Mouse (Mus musculus): Measurements from ENCODE around the gene Olfr125. TPM values are rescaled to one million over a fixed set of nuclear protein-coding genes. Genes with fewer than 3 reads are reported as not detected.

The Olfr125 gene
- polyA plus RNA-seq (2012): not detected in 2 replicates

- Histone ChIP-seq H3K4me3 (replicated peaks) (no peak within 1 kb of the TSS), H3K9me3 (ENCODE audit: control insufficient read depth, low read length) (no peaks in the 10 kb centered on the region), H3K4me1 (ENCODE audit: control insufficient read depth) (no peaks in the 10 kb centered on the region), H3K36me3 (ENCODE audit: control insufficient read depth) (no peaks in the 10 kb centered on the region), H3K27me3 (ENCODE audit: control insufficient read depth) (no peaks in the 10 kb centered on the region)
- TF ChIP-seq GATA1 (IDR thresholded peaks at IDR 0.05; ENCODE audit: low read length): no peak
- TF ChIP-seq TAL1 (IDR thresholded peaks at IDR 0.05; ENCODE audit: low read length): no peak
Measured at GRCm38 (mm10) chr17:37832649-37833048, at the start of gene Olfr125. TSS of gene Olfr125 (plus strand) at chr17:37832949.

- TF ChIP-seq GATA1 (IDR thresholded peaks at IDR 0.05; ENCODE audit: low read length) (no peak), TAL1 (IDR thresholded peaks at IDR 0.05; ENCODE audit: low read length) (no peak)
- Histone ChIP-seq H3K36me3 (ENCODE audit: control insufficient read depth) (no peaks in the 10 kb centered on the region), H3K27me3 (ENCODE audit: control insufficient read depth) (no peaks in the 10 kb centered on the region), H3K4me1 (ENCODE audit: control insufficient read depth) (no peaks in the 10 kb centered on the region), H3K4me3 (replicated peaks) (no peak within 1 kb of the TSS), H3K9me3 (ENCODE audit: control insufficient read depth, low read length) (peaks cover 5% of the 10 kb centered on the region; the same call in 1 of the 2 replicates)
Measured at GRCm38 (mm10) chr17:37793229-37793628, 39.5 kb upstream of the Olfr125 start, which contains the start of gene Olfr123. TSS of gene Olfr123 (plus strand) at chr17:37793529.

- peaks cover 5% of the 10 kb centered on the region; the same call in 1 of the 2 replicates for H3K9me3 ChIP-seq (ENCODE audit: control insufficient read depth, low read length)
- TF ChIP-seq GATA1 (IDR thresholded peaks at IDR 0.05; ENCODE audit: low read length) (no peak), TAL1 (IDR thresholded peaks at IDR 0.05; ENCODE audit: low read length) (no peak)
- no peaks in the 10 kb centered on the region for H3K4me1 ChIP-seq (ENCODE audit: control insufficient read depth)
- no peaks in the 10 kb centered on the region for H3K36me3 ChIP-seq (ENCODE audit: control insufficient read depth)
- no peaks in the 10 kb centered on the region for H3K27me3 ChIP-seq (ENCODE audit: control insufficient read depth)
- H3K4me3 ChIP-seq (replicated peaks): no peak within 1 kb of the TSS
Measured at GRCm38 (mm10) chr17:37799588-37799987, 33.2 kb upstream of the Olfr125 start, which contains the start of gene Olfr124. TSS of gene Olfr124 (plus strand) at chr17:37799888.

- Histone ChIP-seq H3K4me1 (ENCODE audit: control insufficient read depth) (no peaks in the 10 kb centered on the region), H3K27me3 (ENCODE audit: control insufficient read depth) (no peaks in the 10 kb centered on the region), H3K36me3 (ENCODE audit: control insufficient read depth) (no peaks in the 10 kb centered on the region), H3K4me3 (replicated peaks) (no peak within 1 kb of the TSS), H3K9me3 (ENCODE audit: control insufficient read depth, low read length) (peaks cover 4% of the 10 kb centered on the region)
- TF ChIP-seq GATA1 (IDR thresholded peaks at IDR 0.05; ENCODE audit: low read length) (no peak), TAL1 (IDR thresholded peaks at IDR 0.05; ENCODE audit: low read length) (no peak)
Measured at GRCm38 (mm10) chr17:37847183-37847582, 14.4 kb downstream of the Olfr125 start, which contains the start of gene Olfr126. TSS of gene Olfr126 (plus strand) at chr17:37847483.

- TF ChIP-seq GATA1 (IDR thresholded peaks at IDR 0.05; ENCODE audit: low read length) (no peak), TAL1 (IDR thresholded peaks at IDR 0.05; ENCODE audit: low read length) (no peak)
- Histone ChIP-seq H3K4me3 (replicated peaks) (no peak overlapping the region), H3K9me3 (ENCODE audit: control insufficient read depth, low read length) (peaks cover 13% of the 10 kb centered on the region), H3K4me1 (ENCODE audit: control insufficient read depth) (no peaks in the 10 kb centered on the region), H3K36me3 (ENCODE audit: control insufficient read depth) (no peaks in the 10 kb centered on the region), H3K27me3 (ENCODE audit: control insufficient read depth) (no peaks in the 10 kb centered on the region)
Measured at GRCm38 (mm10) chr17:37863901-37864300, 31.2 kb downstream of the Olfr125 start.

- TF ChIP-seq GATA1 (IDR thresholded peaks at IDR 0.05; ENCODE audit: low read length) (no peak), TAL1 (IDR thresholded peaks at IDR 0.05; ENCODE audit: low read length) (no peak)
- no peaks in the 10 kb centered on the region for H3K36me3 ChIP-seq (ENCODE audit: control insufficient read depth)
- H3K27me3 ChIP-seq (ENCODE audit: control insufficient read depth): no peaks in the 10 kb centered on the region
- no peaks in the 10 kb centered on the region for H3K4me1 ChIP-seq (ENCODE audit: control insufficient read depth)
- peaks cover 2% of the 10 kb centered on the region; the same call in 1 of the 2 replicates for H3K9me3 ChIP-seq (ENCODE audit: control insufficient read depth, low read length)
- no peak overlapping the region for H3K4me3 ChIP-seq (replicated peaks)
Measured at GRCm38 (mm10) chr17:37869676-37870205, 37.0 kb downstream of the Olfr125 start.

GRCm38 (mm10) chr17:37873830-37874229 lies 41.1 kb downstream of the Olfr125 start:
- TF ChIP-seq TAL1 (IDR thresholded peaks at IDR 0.05; ENCODE audit: low read length) (no peak), GATA1 (IDR thresholded peaks at IDR 0.05; ENCODE audit: low read length) (no peak)
- no peaks in the 10 kb centered on the region for H3K27me3 ChIP-seq (ENCODE audit: control insufficient read depth)
- H3K4me1 ChIP-seq (ENCODE audit: control insufficient read depth): no peaks in the 10 kb centered on the region
- no peak overlapping the region for H3K4me3 ChIP-seq (replicated peaks)
- peaks cover 2% of the 10 kb centered on the region; the same call in 1 of the 2 replicates for H3K9me3 ChIP-seq (ENCODE audit: control insufficient read depth, low read length)
- H3K36me3 ChIP-seq (ENCODE audit: control insufficient read depth): no peaks in the 10 kb centered on the region

Other genes starting within 250 kb of the Olfr125 start
- not detected in 2 replicates for gene Olfr114, start 240.2 kb upstream of the Olfr125 start, polyA plus RNA-seq (2012)
- gene Olfr115, start 205.8 kb upstream of the Olfr125 start, polyA plus RNA-seq (2012): not detected in 2 replicates
- gene Olfr116, start 205.8 kb upstream of the Olfr125 start, polyA plus RNA-seq (2012): not detected in 2 replicates
- gene Olfr117, start 169.2 kb upstream of the Olfr125 start, polyA plus RNA-seq (2012): not detected in 2 replicates
- gene Olfr118, start 166.0 kb upstream of the Olfr125 start, polyA plus RNA-seq (2012): not detected in 2 replicates
- gene Olfr119, start 136.4 kb upstream of the Olfr125 start, polyA plus RNA-seq (2012): not detected in 2 replicates
- not detected in 2 replicates for gene Olfr120, start 111.1 kb upstream of the Olfr125 start, polyA plus RNA-seq (2012)
- not detected in 2 replicates for gene Olfr121, start 84.1 kb upstream of the Olfr125 start, polyA plus RNA-seq (2012)
- not detected in 2 replicates for gene Olfr122, start 64.3 kb upstream of the Olfr125 start, polyA plus RNA-seq (2012)
- gene Olfr123, start 39.4 kb upstream of the Olfr125 start, polyA plus RNA-seq (2012): 0.03 TPM in 1 of 2 replicates, not detected in the other
- gene Olfr124, start 33.1 kb upstream of the Olfr125 start, polyA plus RNA-seq (2012): not detected in 2 replicates
- not detected in 2 replicates for gene Olfr126, start 14.5 kb downstream of the Olfr125 start, polyA plus RNA-seq (2012)
- not detected in 2 replicates for gene Olfr127, start 67.5 kb downstream of the Olfr125 start, polyA plus RNA-seq (2012)
- 0.04 TPM in 1 of 2 replicates, not detected in the other for gene Olfr128, start 87.6 kb downstream of the Olfr125 start, polyA plus RNA-seq (2012)
- not detected in 2 replicates for gene Olfr761, start 120.1 kb downstream of the Olfr125 start, polyA plus RNA-seq (2012)
- gene Olfr129, start 227.1 kb downstream of the Olfr125 start, polyA plus RNA-seq (2012): not detected in 2 replicates
- gene Olfr130, start 231.0 kb downstream of the Olfr125 start, polyA plus RNA-seq (2012): not detected in 2 replicates

All from erythroblast, embryonic 14.5 days (primary cell).